Mouse (Mus musculus): ENCODE measurements around the gene Unc119. TPM values are rescaled to one million over a fixed set of nuclear protein-coding genes. Genes with fewer than 3 reads are reported as not detected.
A peak's percentile ranks its signal among the peaks of the same experiment; 100 is the strongest.

Unc119 gene
- polyA plus RNA-seq, 1 experiment from 2014 or later = 55.0 TPM

- POLR2A ChIA-PET = no interaction called here
- no peak for ATAC-seq
- in situ Hi-C loops (cut with MboI; ENCODE audit: low pct_unique_long_range_greater_than_20kb) = no loop called here
- no peak for DNase-seq (ENCODE audit: low read depth, low spot score)
- H3K27me3 ChIP-seq = no peaks in the 10 kb centered on the region
- CTCF ChIA-PET = interaction anchor here (11.9 to 18.5 kb wide), 2 partner anchors 43 to 101 kb away, joined by 125 to 473 read pairs; no protein-coding TSS in a partner anchor
- TF ChIP-seq CTCF (IDR thresholded peaks at IDR 0.05) = no peak
These were observed 9.8 kb downstream of the Unc119 start for GRCm38 (mm10) chr11:78353081-78353480.

- no peak for TF ChIP-seq CTCF (IDR thresholded peaks at IDR 0.05)
- DNase-seq (ENCODE audit: low read depth, low spot score) = no peak
These were observed 11.6 kb downstream of the Unc119 start for GRCm38 (mm10) chr11:78354905-78355304.

GRCm38 (mm10) chr11:78355471-78356238, 12.4 kb downstream of the Unc119 start:
- DNase-seq (ENCODE audit: low read depth, low spot score) (no peak), ATAC-seq (no peak)
- ChIA-PET POLR2A (interaction anchor here (1.0 kb wide), 1 partner anchor 44 kb away, joined by 3 read pairs; no protein-coding TSS in a partner anchor), CTCF (interaction anchor here (1.2 to 18.5 kb wide), 6 partner anchors 10 to 98 kb away, joined by 3 to 473 read pairs (median 5); no protein-coding TSS in a partner anchor)
- in situ Hi-C loops (cut with MboI; ENCODE audit: low pct_unique_long_range_greater_than_20kb) = loop anchor here (5.0 kb wide), 1 partner anchor 97 kb away; no protein-coding TSS in a partner anchor
- H3K27me3 ChIP-seq = no peaks in the 10 kb centered on the region
- TF ChIP-seq CTCF (IDR thresholded peaks at IDR 0.05) = peak; percentile 90

More at GRCm38 (mm10) chr11:78354905-78355304, 11.6 kb downstream of the Unc119 start:
- no peaks in the 10 kb centered on the region for H3K27me3 ChIP-seq
- ATAC-seq = no peak
- ChIA-PET CTCF (interaction anchor here (1.1 to 18.5 kb wide), 6 partner anchors 9 to 99 kb away, joined by 3 to 473 read pairs (median 4); partner anchors contain the start of gene Slc13a2), POLR2A (no interaction called here)
- in situ Hi-C loops (cut with MboI; ENCODE audit: low pct_unique_long_range_greater_than_20kb) = loop anchor here (5.0 kb wide), 1 partner anchor 97 kb away; no protein-coding TSS in a partner anchor

GRCm38 (mm10) chr11:78358330-78359007, 15.2 kb downstream of the Unc119 start:
- TF ChIP-seq CTCF (IDR thresholded peaks at IDR 0.05) = no peak
- ChIA-PET POLR2A (interaction anchor here (10.0 kb wide), 1 partner anchor 39 kb away, joined by 160 read pairs; no protein-coding TSS in a partner anchor), CTCF (interaction anchor here (0.7 to 18.5 kb wide), 9 partner anchors 9 to 95 kb away, joined by 3 to 473 read pairs (median 5); no protein-coding TSS in a partner anchor)
- no peak for ATAC-seq
- in situ Hi-C loops (cut with MboI; ENCODE audit: low pct_unique_long_range_greater_than_20kb) = loop anchor here (5.0 kb wide), 1 partner anchor 94 kb away; no protein-coding TSS in a partner anchor
- DNase-seq (ENCODE audit: low read depth, low spot score) = no peak
- no peaks in the 10 kb centered on the region for H3K27me3 ChIP-seq

GRCm38 (mm10) chr11:78360125-78360788, 17.0 kb downstream of the Unc119 start:
- CTCF ChIA-PET = interaction anchor here (0.7 to 18.5 kb wide), 12 partner anchors 9 to 101 kb away, joined by 3 to 473 read pairs (median 5); no protein-coding TSS in a partner anchor
- no peak for ATAC-seq
- H3K27me3 ChIP-seq = no peaks in the 10 kb centered on the region
- in situ Hi-C loops (cut with MboI; ENCODE audit: low pct_unique_long_range_greater_than_20kb) = loop anchor here (5.0 kb wide), 1 partner anchor 37 kb away; no protein-coding TSS in a partner anchor
- no peak for DNase-seq (ENCODE audit: low read depth, low spot score)
- POLR2A ChIA-PET = interaction anchor here (0.8 to 10.0 kb wide), 2 partner anchors 9 to 37 kb away, joined by 3 to 160 read pairs; no protein-coding TSS in a partner anchor
- no peak for TF ChIP-seq CTCF (IDR thresholded peaks at IDR 0.05)

- in situ Hi-C loops (cut with MboI; ENCODE audit: low pct_unique_long_range_greater_than_20kb) = loop anchor here (5.0 kb wide), 1 partner anchor 37 kb away; no protein-coding TSS in a partner anchor
- ATAC-seq = no peak
- ChIA-PET POLR2A (interaction anchor here (0.8 to 10.0 kb wide), 2 partner anchors 9 to 37 kb away, joined by 3 to 160 read pairs; no protein-coding TSS in a partner anchor), CTCF (interaction anchor here (0.7 to 18.5 kb wide), 11 partner anchors 9 to 100 kb away, joined by 3 to 473 read pairs (median 5); no protein-coding TSS in a partner anchor)
- H3K27me3 ChIP-seq = no peaks in the 10 kb centered on the region
- no peak for TF ChIP-seq CTCF (IDR thresholded peaks at IDR 0.05)
- no peak for DNase-seq (ENCODE audit: low read depth, low spot score)
These were observed 17.5 kb downstream of the Unc119 start for GRCm38 (mm10) chr11:78360789-78361131.

- H3K27me3 ChIP-seq = no peaks in the 10 kb centered on the region
- ATAC-seq = peak; percentile 67
- ChIA-PET POLR2A (interaction anchor here (0.7 to 10.0 kb wide), 6 partner anchors 15 to 59 kb away, joined by 3 to 160 read pairs (median 4); no protein-coding TSS in a partner anchor), CTCF (interaction anchor here (1.4 to 18.5 kb wide), 3 partner anchors 10 to 33 kb away, joined by 5 to 473 read pairs (median 12); no protein-coding TSS in a partner anchor)
- DNase-seq (ENCODE audit: low read depth, low spot score) = peak; percentile 73
- no peak for TF ChIP-seq CTCF (IDR thresholded peaks at IDR 0.05)
- in situ Hi-C loops (cut with MboI; ENCODE audit: low pct_unique_long_range_greater_than_20kb) = loop anchor here (5.0 kb wide), 1 partner anchor 34 kb away; no protein-coding TSS in a partner anchor
These were observed 20.2 kb downstream of the Unc119 start for GRCm38 (mm10) chr11:78363309-78364007.

- ATAC-seq (peak; percentile 58), DNase-seq (ENCODE audit: low read depth, low spot score) (peak; percentile 86)
- POLR2A ChIA-PET = interaction anchor here (0.8 to 10.0 kb wide), 3 partner anchors 13 to 33 kb away, joined by 3 to 160 read pairs (median 3); no protein-coding TSS in a partner anchor
- CTCF ChIA-PET = interaction anchor here (1.4 to 18.5 kb wide), 3 partner anchors 9 to 32 kb away, joined by 5 to 473 read pairs (median 12); no protein-coding TSS in a partner anchor
- no peak for TF ChIP-seq CTCF (IDR thresholded peaks at IDR 0.05)
- H3K27me3 ChIP-seq = no peaks in the 10 kb centered on the region
- in situ Hi-C loops (cut with MboI; ENCODE audit: low pct_unique_long_range_greater_than_20kb) = loop anchor here (5.0 kb wide), 1 partner anchor 33 kb away; no protein-coding TSS in a partner anchor
These were observed 20.8 kb downstream of the Unc119 start for GRCm38 (mm10) chr11:78364103-78364502.
